Mouse (Mus musculus): ENCODE results near the gene Olfr547. TPM values are rescaled to one million over a fixed set of nuclear protein-coding genes. Genes with fewer than 3 reads are reported as not detected.

Gene Olfr547
- polyA plus RNA-seq, 1 experiment from 2014 or later = not detected

Other genes with a start within 250 kb of the Olfr547 start
- 131 and 138 TPM in 2 replicates for gene Rrm1, start 93.1 kb upstream of the Olfr547 start, polyA plus RNA-seq (2015; fragmentation: Nextera tagmentation; extraction: Ambion mirVana)
- gene Olfr543, start 53.1 kb upstream of the Olfr547 start, polyA plus RNA-seq (2015; fragmentation: Nextera tagmentation; extraction: Ambion mirVana) = 0.12 and 0.17 TPM in 2 replicates
- gene Olfr544, start 46.4 kb upstream of the Olfr547 start, polyA plus RNA-seq (2015; fragmentation: Nextera tagmentation; extraction: Ambion mirVana) = 0.04 TPM in 1 of 2 replicates, not detected in the other
- gene Olfr545, start 35.2 kb upstream of the Olfr547 start, polyA plus RNA-seq (2015; fragmentation: Nextera tagmentation; extraction: Ambion mirVana) = not detected in 2 replicates
- gene Olfr548-ps1, start 6.1 kb downstream of the Olfr547 start, polyA plus RNA-seq (2015; fragmentation: Nextera tagmentation; extraction: Ambion mirVana) = not detected in 2 replicates
- not detected in 2 replicates for gene Olfr549, start 15.1 kb downstream of the Olfr547 start, polyA plus RNA-seq (2015; fragmentation: Nextera tagmentation; extraction: Ambion mirVana)
- 0.80 and 0.82 TPM in 2 replicates for gene Trim21, start 30.7 kb downstream of the Olfr547 start, polyA plus RNA-seq (2015; fragmentation: Nextera tagmentation; extraction: Ambion mirVana)
- not detected in 2 replicates for gene Olfr550, start 36.7 kb downstream of the Olfr547 start, polyA plus RNA-seq (2015; fragmentation: Nextera tagmentation; extraction: Ambion mirVana)
- not detected in 2 replicates for gene Olfr551, start 57.1 kb downstream of the Olfr547 start, polyA plus RNA-seq (2015; fragmentation: Nextera tagmentation; extraction: Ambion mirVana)
- not detected in 2 replicates for gene Olfr552, start 63.0 kb downstream of the Olfr547 start, polyA plus RNA-seq (2015; fragmentation: Nextera tagmentation; extraction: Ambion mirVana)
- gene Olfr553, start 83.5 kb downstream of the Olfr547 start, polyA plus RNA-seq (2015; fragmentation: Nextera tagmentation; extraction: Ambion mirVana) = not detected in 2 replicates
- not detected in 2 replicates for gene Olfr554, start 103.7 kb downstream of the Olfr547 start, polyA plus RNA-seq (2015; fragmentation: Nextera tagmentation; extraction: Ambion mirVana)
- not detected in 2 replicates for gene Olfr555, start 124.1 kb downstream of the Olfr547 start, polyA plus RNA-seq (2015; fragmentation: Nextera tagmentation; extraction: Ambion mirVana)
- not detected in 2 replicates for gene Olfr556, start 130.2 kb downstream of the Olfr547 start, polyA plus RNA-seq (2015; fragmentation: Nextera tagmentation; extraction: Ambion mirVana)
- 12.3 and 12.4 TPM in 2 replicates for gene Trim68, start 152.6 kb downstream of the Olfr547 start, polyA plus RNA-seq (2015; fragmentation: Nextera tagmentation; extraction: Ambion mirVana)
- not detected in 2 replicates for gene Olfr557, start 161.2 kb downstream of the Olfr547 start, polyA plus RNA-seq (2015; fragmentation: Nextera tagmentation; extraction: Ambion mirVana)
- gene Olfr558, start 167.5 kb downstream of the Olfr547 start, polyA plus RNA-seq (2015; fragmentation: Nextera tagmentation; extraction: Ambion mirVana) = 1.3 and 1.5 TPM in 2 replicates
- gene Olfr33, start 184.3 kb downstream of the Olfr547 start, polyA plus RNA-seq (2015; fragmentation: Nextera tagmentation; extraction: Ambion mirVana) = not detected in 2 replicates
- not detected in 2 replicates for gene Olfr559, start 192.7 kb downstream of the Olfr547 start, polyA plus RNA-seq (2015; fragmentation: Nextera tagmentation; extraction: Ambion mirVana)
- gene Olfr560, start 224.6 kb downstream of the Olfr547 start, polyA plus RNA-seq (2015; fragmentation: Nextera tagmentation; extraction: Ambion mirVana) = 0.07 TPM in 1 of 2 replicates, not detected in the other
- 0.14 and 0.39 TPM in 2 replicates for gene Olfr78, start 224.7 kb downstream of the Olfr547 start, polyA plus RNA-seq (2015; fragmentation: Nextera tagmentation; extraction: Ambion mirVana)
- gene Olfr561, start 236.5 kb downstream of the Olfr547 start, polyA plus RNA-seq (2015; fragmentation: Nextera tagmentation; extraction: Ambion mirVana) = not detected in 2 replicates

All from heart, embryonic 16.5 days (tissue).